Mouse (Mus musculus): ENCODE data around the gene Ccnyl1.
A peak's percentile ranks its signal among the peaks of the same experiment; 100 is the strongest.
"Not testable (repeated sequence)": the region's sequence is repeated elsewhere in the genome, so short reads cannot be mapped to it uniquely, and the experiment has no call there.

Ccnyl1 gene

GRCm38 (mm10) chr1:64690213-64691013, at the start of gene Ccnyl1:
TSS of gene Ccnyl1 (plus strand) at chr1:64690455.
- DNase-seq = peak; percentile 98

GRCm38 (mm10) chr1:64641069-64641468, 49.2 kb upstream of the Ccnyl1 start:
- no peak for DNase-seq

- not testable (repeated sequence) for DNase-seq
Measured at GRCm38 (mm10) chr1:64642541-64642940, 47.7 kb upstream of the Ccnyl1 start.

- DNase-seq = no peak
Measured at GRCm38 (mm10) chr1:64644513-64644912, 45.7 kb upstream of the Ccnyl1 start.

GRCm38 (mm10) chr1:64649362-64650124, 40.7 kb upstream of the Ccnyl1 start:
- DNase-seq = no peak

- DNase-seq = no peak
Measured at GRCm38 (mm10) chr1:64653701-64654100, 36.6 kb upstream of the Ccnyl1 start.

- no peak for DNase-seq
Measured at GRCm38 (mm10) chr1:64655415-64655814, 34.8 kb upstream of the Ccnyl1 start.

- no peak for DNase-seq
Measured at GRCm38 (mm10) chr1:64656423-64657129, 33.7 kb upstream of the Ccnyl1 start.

- peak; percentile 2 for DNase-seq
Measured at GRCm38 (mm10) chr1:64658876-64659275, 31.4 kb upstream of the Ccnyl1 start.

GRCm38 (mm10) chr1:64667111-64667633, 23.1 kb upstream of the Ccnyl1 start:
- DNase-seq = no peak

- DNase-seq = no peak
Measured at GRCm38 (mm10) chr1:64669451-64669850, 20.8 kb upstream of the Ccnyl1 start.

- no peak for DNase-seq
Measured at GRCm38 (mm10) chr1:64673931-64674330, 16.3 kb upstream of the Ccnyl1 start.

GRCm38 (mm10) chr1:64676060-64676839, 14.0 kb upstream of the Ccnyl1 start:
- no peak for DNase-seq

GRCm38 (mm10) chr1:64681499-64681898, 8.8 kb upstream of the Ccnyl1 start:
- DNase-seq = no peak

- no peak for DNase-seq
Measured at GRCm38 (mm10) chr1:64683039-64683438, 7.2 kb upstream of the Ccnyl1 start.

GRCm38 (mm10) chr1:64684440-64684839, 5.8 kb upstream of the Ccnyl1 start:
- no peak for DNase-seq

- no peak for DNase-seq
Measured at GRCm38 (mm10) chr1:64688046-64688445, 2.2 kb upstream of the Ccnyl1 start.

GRCm38 (mm10) chr1:64689561-64690212, 568 bp upstream of the Ccnyl1 start:
- peak; percentile 6 for DNase-seq

- peak; percentile 67 for DNase-seq
Measured at GRCm38 (mm10) chr1:64691121-64691551, 881 bp downstream of the Ccnyl1 start.

- DNase-seq = no peak
Measured at GRCm38 (mm10) chr1:64691581-64691980, 1.3 kb downstream of the Ccnyl1 start.

- no peak for DNase-seq
Measured at GRCm38 (mm10) chr1:64695156-64695555, 4.9 kb downstream of the Ccnyl1 start.

- DNase-seq = peak; percentile 18
Measured at GRCm38 (mm10) chr1:64701780-64702179, 11.5 kb downstream of the Ccnyl1 start.
